Mouse (Mus musculus) v-Abl transformed pro-B cells (cell line): ENCODE results near the gene Ddhd1.

Experiments
- in situ Hi-C, 2 experiments: fragments of 400-800 bp; cut with MboI; formaldehyde crosslinking; loops; one replicate each; pipeline ENCODE4 v1.15.1; 2025; ENCODE audit not compliant: unreplicated experiment in 2 of 2

Ddhd1 gene

GRCm38 (mm10) chr14:45648144-45648543 lies 9.8 kb downstream of the Ddhd1 start:
- in situ Hi-C loops, result no loop called here

- in situ Hi-C loops, result no loop called here
Measured at GRCm38 (mm10) chr14:45647632-45648031, 10.3 kb downstream of the Ddhd1 start.

- in situ Hi-C loops, result no loop called here
Measured at GRCm38 (mm10) chr14:45647175-45647574, 10.8 kb downstream of the Ddhd1 start.

GRCm38 (mm10) chr14:45644786-45645185 lies 13.2 kb downstream of the Ddhd1 start:
- in situ Hi-C loops, result no loop called here

- in situ Hi-C loops, result no loop called here
Measured at GRCm38 (mm10) chr14:45644202-45644601, 13.7 kb downstream of the Ddhd1 start.

- in situ Hi-C loops, result no loop called here
Measured at GRCm38 (mm10) chr14:45643461-45643860, 14.5 kb downstream of the Ddhd1 start.

- in situ Hi-C loops, result no loop called here
Measured at GRCm38 (mm10) chr14:45642795-45643194, 15.1 kb downstream of the Ddhd1 start.

GRCm38 (mm10) chr14:45642217-45642616 lies 15.7 kb downstream of the Ddhd1 start:
- in situ Hi-C loops, result no loop called here

- in situ Hi-C loops, result no loop called here
Measured at GRCm38 (mm10) chr14:45638717-45639116, 19.2 kb downstream of the Ddhd1 start.

- in situ Hi-C loops, result no loop called here
Measured at GRCm38 (mm10) chr14:45635496-45635895, 22.4 kb downstream of the Ddhd1 start.

- in situ Hi-C loops, result no loop called here
Measured at GRCm38 (mm10) chr14:45632756-45633537, 25.0 kb downstream of the Ddhd1 start.

- in situ Hi-C loops, result no loop called here
Measured at GRCm38 (mm10) chr14:45630544-45630943, 27.4 kb downstream of the Ddhd1 start.

- in situ Hi-C loops, result no loop called here
Measured at GRCm38 (mm10) chr14:45629938-45630337, 28.0 kb downstream of the Ddhd1 start.

GRCm38 (mm10) chr14:45618351-45618750 lies 39.6 kb downstream of the Ddhd1 start:
- in situ Hi-C loops, result no loop called here

- in situ Hi-C loops, result no loop called here
Measured at GRCm38 (mm10) chr14:45616526-45616925, 41.4 kb downstream of the Ddhd1 start.

GRCm38 (mm10) chr14:45615776-45616175 lies 42.2 kb downstream of the Ddhd1 start:
- in situ Hi-C loops, result no loop called here

- in situ Hi-C loops, result no loop called here
Measured at GRCm38 (mm10) chr14:45614822-45615221, 43.1 kb downstream of the Ddhd1 start.

- in situ Hi-C loops, result no loop called here
Measured at GRCm38 (mm10) chr14:45614406-45614805, 43.5 kb downstream of the Ddhd1 start.

- in situ Hi-C loops, result no loop called here
Measured at GRCm38 (mm10) chr14:45611654-45612053, 46.3 kb downstream of the Ddhd1 start.

GRCm38 (mm10) chr14:45602002-45602401 lies 55.9 kb downstream of the Ddhd1 start:
- in situ Hi-C loops, result no loop called here

GRCm38 (mm10) chr14:45600587-45600986 lies 57.4 kb downstream of the Ddhd1 start:
- in situ Hi-C loops, result no loop called here

- in situ Hi-C loops, result no loop called here
Measured at GRCm38 (mm10) chr14:45597855-45598254, 60.1 kb downstream of the Ddhd1 start.

GRCm38 (mm10) chr14:45593261-45593660 lies 64.7 kb downstream of the Ddhd1 start:
- in situ Hi-C loops, result no loop called here
